Mouse (Mus musculus) spleen, adult 2 months (tissue): Measurements from ENCODE around the gene Glis3.

Source experiments
- CTCF ChIP-seq: fragments of 200-500 bp; IDR thresholded peaks from 2 replicates; pipeline ENCODE4 v1.5.1; 2011; ENCODE audit warnings: mild to moderate bottlenecking, inconsistent platforms; ENCODE audit not compliant: insufficient read depth, insufficient read length, insufficient replicate concordance; ENCODE audit errors: extremely low read depth
- POLR2A ChIP-seq: fragments of 200-500 bp; IDR thresholded peaks from 2 replicates; pipeline ENCODE4 v1.6.1; 2011; ENCODE audit warnings: low read depth, low read length, inconsistent platforms

DNA sequence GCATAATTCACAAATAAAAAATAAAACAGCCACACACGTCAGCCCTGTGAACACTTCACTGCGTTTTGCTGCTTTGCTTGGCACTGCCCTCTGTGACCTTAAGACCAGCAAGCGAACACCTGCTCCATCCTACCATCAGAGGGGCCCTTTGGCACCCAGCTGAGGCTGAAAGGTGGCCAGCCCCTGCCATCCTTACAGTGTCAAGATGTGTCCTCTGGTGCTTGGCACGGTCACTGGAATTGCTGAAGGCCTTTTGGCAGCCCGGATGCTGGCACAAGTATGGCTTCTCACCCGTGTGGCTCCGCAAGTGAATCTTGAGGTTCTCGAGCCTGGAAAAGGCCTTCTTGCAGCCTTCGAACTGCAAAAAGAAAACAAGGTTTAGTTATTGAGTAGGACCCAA, 322.3 kb downstream of the Glis3 start:
- TF ChIP-seq POLR2A (no peak), CTCF (no peak)
